Mouse (Mus musculus): ENCODE results near the gene Tmem223. TPM values are rescaled to one million over a fixed set of nuclear protein-coding genes. Genes with fewer than 3 reads are reported as not detected.

Tmem223 gene
- polyA plus RNA-seq, 1 experiment from 2014 or later: 57.3 TPM

DNA sequence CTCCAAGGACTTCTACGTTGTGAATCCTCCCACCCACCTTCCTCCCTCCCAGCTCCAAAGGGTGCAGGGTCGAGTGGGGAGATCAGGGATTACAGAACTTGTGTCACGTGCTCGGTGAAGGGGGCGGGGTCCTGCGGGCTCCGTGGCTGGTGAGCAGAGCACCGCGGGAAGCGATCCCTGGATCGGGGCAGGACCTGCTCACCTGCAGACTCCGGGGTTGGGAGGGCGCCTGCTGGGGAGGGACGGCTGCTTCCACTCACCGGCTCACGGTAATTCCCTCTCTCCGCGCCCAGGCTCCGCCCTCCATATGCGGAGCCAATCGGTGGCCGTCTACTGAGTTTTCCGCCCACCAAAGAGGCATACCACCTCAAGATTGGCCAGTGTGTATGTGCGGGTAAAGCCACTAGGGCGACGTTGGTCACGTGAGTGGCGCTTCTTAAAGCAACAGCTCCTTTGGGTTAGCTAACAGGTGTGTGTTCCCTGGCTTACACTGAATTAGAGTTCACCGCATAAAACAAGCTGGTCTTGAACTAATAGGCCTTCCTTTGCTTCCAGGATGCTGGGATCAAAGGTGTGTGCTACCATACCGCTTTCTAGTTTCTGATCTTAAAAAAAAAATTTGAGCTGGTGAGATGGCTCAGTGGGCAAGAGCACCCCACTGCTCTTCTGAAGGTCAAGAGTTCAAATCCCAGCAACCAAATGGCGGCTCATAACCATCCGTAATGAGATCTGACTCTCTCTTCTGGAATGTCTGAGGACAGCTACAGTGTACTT lies 15.4 kb downstream of the Tmem223 start, which contains the start of gene Taf6l:
Gene Taf6l, minus strand, starts transcription at position 410 of the 774 bp plus-strand sequence.
- Histone ChIP-seq H3K4me1 (replicated peaks) (peaks cover 24% of the 10 kb centered on the region), H3K4me3 (replicated peaks) (peak within 1 kb of the TSS; percentile 89), H3K4me2 (peak within 1 kb of the TSS; percentile 86), H3K36me3 (replicated peaks) (peaks cover 32% of the 10 kb centered on the region), H3K9ac (peak within 1 kb of the TSS; percentile 82), H3K27me3 (no peaks in the 10 kb centered on the region), H3K9me3 (replicated peaks) (no peaks in the 10 kb centered on the region), H3K27ac (replicated peaks) (peak within 1 kb of the TSS; percentile 89)
- ATAC-seq (ENCODE audit: insufficient read depth): peak; percentile 99
- under 1% methylated on average over 32 of the region's 32 CpGs for WGBS (ENCODE audit: insufficient replicate concordance)

DNA sequence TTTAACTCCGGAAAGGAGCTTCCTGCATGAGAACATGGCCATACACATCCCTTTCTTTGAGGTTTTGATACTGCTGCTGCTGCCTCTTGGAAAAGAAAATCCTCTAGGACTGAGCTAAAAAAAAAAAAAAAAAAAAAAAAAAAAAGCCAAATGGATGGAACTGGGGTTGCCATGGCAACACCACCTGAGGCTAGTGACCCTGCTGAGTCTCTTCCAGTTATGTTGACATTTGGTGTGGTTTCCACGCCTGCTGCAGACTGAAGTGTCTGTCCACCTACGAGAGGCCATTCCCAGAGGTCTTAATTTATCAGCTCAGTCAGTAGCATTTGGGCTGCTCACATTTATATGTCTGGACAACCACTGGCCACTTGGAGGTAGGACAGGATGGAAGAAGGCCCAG lies 17.7 kb downstream of the Tmem223 start:
- no peaks in the 10 kb centered on the region for H3K9me3 ChIP-seq (replicated peaks)
- no peak overlapping the region for H3K9ac ChIP-seq
- H3K4me1 ChIP-seq (replicated peaks): peaks cover 24% of the 10 kb centered on the region
- no peaks in the 10 kb centered on the region for H3K27me3 ChIP-seq
- no peak for ATAC-seq (ENCODE audit: insufficient read depth)
- H3K27ac ChIP-seq (replicated peaks): no peak overlapping the region
- H3K36me3 ChIP-seq (replicated peaks): peaks cover 22% of the 10 kb centered on the region
- WGBS (ENCODE audit: insufficient replicate concordance): 48% methylated on average over 3 of the region's 3 CpGs
- H3K4me2 ChIP-seq: no peak overlapping the region
- H3K4me3 ChIP-seq (replicated peaks): no peak overlapping the region

DNA sequence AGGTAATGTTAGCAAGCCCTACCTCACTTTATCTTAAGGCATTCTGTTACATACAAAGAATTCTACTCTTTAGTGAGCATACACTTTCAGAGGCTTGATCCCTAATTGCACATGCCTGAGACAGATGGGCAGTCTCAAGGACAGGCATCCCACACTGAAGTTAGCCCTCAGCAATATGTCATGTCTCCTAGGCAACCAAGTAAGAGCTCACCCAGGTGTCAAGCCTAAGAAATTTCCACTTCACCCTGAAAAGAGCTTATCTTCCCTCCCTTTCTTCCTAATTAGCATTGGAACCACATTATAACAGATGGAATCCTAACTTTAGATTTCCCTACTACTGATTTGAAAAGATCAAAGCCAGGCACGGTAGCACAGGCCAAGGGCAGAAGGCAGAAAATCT lies 18.4 kb downstream of the Tmem223 start:
- H3K4me1 ChIP-seq (replicated peaks): peaks cover 24% of the 10 kb centered on the region
- H3K9ac ChIP-seq: no peak overlapping the region
- peaks cover 25% of the 10 kb centered on the region for H3K36me3 ChIP-seq (replicated peaks)
- H3K9me3 ChIP-seq (replicated peaks): no peaks in the 10 kb centered on the region
- H3K27ac ChIP-seq (replicated peaks): no peak overlapping the region
- H3K4me2 ChIP-seq: no peak overlapping the region
- WGBS (ENCODE audit: insufficient replicate concordance): 75% methylated on average over 1 of the region's 1 CpGs
- no peak for ATAC-seq (ENCODE audit: insufficient read depth)
- H3K27me3 ChIP-seq: no peaks in the 10 kb centered on the region
- no peak overlapping the region for H3K4me3 ChIP-seq (replicated peaks)

DNA sequence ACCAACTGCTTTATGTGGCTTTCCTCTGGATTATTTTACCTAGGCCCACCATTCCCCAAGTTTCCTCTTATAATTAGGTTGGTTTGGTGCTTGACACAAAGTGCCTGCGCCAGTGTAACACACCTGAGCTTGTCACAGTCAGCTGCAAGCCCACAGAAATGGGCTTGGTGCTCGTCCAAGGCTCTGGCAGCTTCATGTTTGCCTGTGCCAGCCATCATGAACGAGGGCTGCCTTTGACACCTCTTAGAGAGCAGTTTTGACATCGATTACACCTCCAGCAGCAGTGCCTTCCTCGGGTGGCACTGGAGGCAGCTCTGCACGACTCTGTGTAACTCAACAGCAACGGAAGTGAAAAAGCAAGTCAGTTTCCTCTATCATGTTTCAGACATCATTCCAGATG lies 19.4 kb downstream of the Tmem223 start:
- H3K4me3 ChIP-seq (replicated peaks): no peak overlapping the region
- H3K9ac ChIP-seq: no peak overlapping the region
- H3K4me1 ChIP-seq (replicated peaks): peaks cover 15% of the 10 kb centered on the region
- no peaks in the 10 kb centered on the region for H3K27me3 ChIP-seq
- no peak for ATAC-seq (ENCODE audit: insufficient read depth)
- 64% methylated on average over 7 of the region's 7 CpGs for WGBS (ENCODE audit: insufficient replicate concordance)
- H3K9me3 ChIP-seq (replicated peaks): no peaks in the 10 kb centered on the region
- H3K27ac ChIP-seq (replicated peaks): no peak overlapping the region
- H3K36me3 ChIP-seq (replicated peaks): peaks cover 35% of the 10 kb centered on the region
- H3K4me2 ChIP-seq: no peak overlapping the region

DNA sequence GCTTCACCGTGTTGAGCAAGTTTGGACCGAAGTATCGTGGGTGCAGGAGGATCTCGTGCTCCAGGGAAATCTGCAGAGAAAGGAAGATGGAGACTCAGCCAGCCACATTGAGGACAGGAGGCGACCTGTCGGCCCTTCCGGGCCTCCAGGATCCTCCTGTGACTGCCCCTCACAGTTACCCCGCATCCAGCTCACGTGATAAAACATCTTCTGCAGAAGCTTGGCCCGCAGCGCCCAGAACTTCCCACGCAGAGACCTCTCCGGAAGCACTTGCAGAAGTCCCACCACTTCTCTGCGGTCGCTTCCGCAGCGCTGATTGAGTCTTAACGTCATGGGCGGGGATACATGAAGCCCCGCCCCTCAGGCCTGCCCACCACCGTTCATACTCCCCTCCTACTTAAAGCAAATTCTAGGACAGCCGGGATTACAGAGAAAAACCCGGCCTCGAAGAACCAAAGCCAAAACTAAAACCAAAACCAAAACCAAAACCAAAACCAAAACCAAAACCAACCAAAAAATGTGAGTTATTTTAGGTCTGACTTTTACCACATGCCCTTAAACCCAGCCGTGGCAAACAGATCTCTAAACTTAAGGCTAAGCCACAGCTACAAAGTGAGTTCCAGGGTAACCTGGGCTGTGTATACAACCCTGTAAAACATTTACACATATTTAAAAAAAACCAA lies 27.6 kb downstream of the Tmem223 start, which contains the start of gene Polr2g:
Gene Polr2g, minus strand, starts transcription at position 314 of the 683 bp plus-strand sequence.
- WGBS (ENCODE audit: insufficient replicate concordance): under 1% methylated on average over 25 of the region's 25 CpGs

DNA sequence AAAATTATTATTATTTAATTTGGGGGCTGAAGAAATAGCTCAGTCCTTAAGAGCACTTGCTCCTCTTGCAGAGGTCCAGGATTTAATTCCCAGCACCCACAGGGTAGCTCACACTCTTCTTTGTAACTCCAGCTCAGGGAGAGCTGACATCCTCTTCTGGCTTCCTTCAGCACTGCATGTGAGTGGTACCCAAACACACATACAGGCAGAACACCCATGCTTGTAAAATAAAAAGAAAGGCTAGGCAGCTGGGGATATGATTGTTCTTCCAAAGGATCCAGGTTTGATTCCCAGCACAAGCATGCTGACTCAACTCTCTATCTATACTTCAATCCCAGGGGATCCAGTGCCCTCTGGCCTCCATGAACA lies 28.1 kb downstream of the Tmem223 start:
- Histone ChIP-seq H3K4me3 (replicated peaks) (peak overlapping the region; percentile 74), H3K27ac (replicated peaks) (no peak overlapping the region; the same call in 1 of the 2 replicates), H3K9ac (no peak overlapping the region), H3K9me3 (replicated peaks) (no peaks in the 10 kb centered on the region), H3K4me1 (replicated peaks) (peaks cover 57% of the 10 kb centered on the region), H3K27me3 (no peaks in the 10 kb centered on the region), H3K36me3 (replicated peaks) (peaks cover 25% of the 10 kb centered on the region), H3K4me2 (peak overlapping the region; percentile 79)
- no peak for ATAC-seq (ENCODE audit: insufficient read depth)

More for the DNA sequence above, 27.6 kb downstream of the Tmem223 start, which contains the start of gene Polr2g:
- ATAC-seq (ENCODE audit: insufficient read depth): peak; percentile 53
- peak within 1 kb of the TSS; percentile 74 for H3K4me3 ChIP-seq (replicated peaks)
- peak within 1 kb of the TSS; percentile 73 for H3K27ac ChIP-seq (replicated peaks)
- H3K9ac ChIP-seq: peak within 1 kb of the TSS; percentile 72
- H3K9me3 ChIP-seq (replicated peaks): no peaks in the 10 kb centered on the region
- H3K27me3 ChIP-seq: no peaks in the 10 kb centered on the region
- peaks cover 30% of the 10 kb centered on the region for H3K36me3 ChIP-seq (replicated peaks)
- peaks cover 52% of the 10 kb centered on the region for H3K4me1 ChIP-seq (replicated peaks)
- H3K4me2 ChIP-seq: peak within 1 kb of the TSS; percentile 79

DNA sequence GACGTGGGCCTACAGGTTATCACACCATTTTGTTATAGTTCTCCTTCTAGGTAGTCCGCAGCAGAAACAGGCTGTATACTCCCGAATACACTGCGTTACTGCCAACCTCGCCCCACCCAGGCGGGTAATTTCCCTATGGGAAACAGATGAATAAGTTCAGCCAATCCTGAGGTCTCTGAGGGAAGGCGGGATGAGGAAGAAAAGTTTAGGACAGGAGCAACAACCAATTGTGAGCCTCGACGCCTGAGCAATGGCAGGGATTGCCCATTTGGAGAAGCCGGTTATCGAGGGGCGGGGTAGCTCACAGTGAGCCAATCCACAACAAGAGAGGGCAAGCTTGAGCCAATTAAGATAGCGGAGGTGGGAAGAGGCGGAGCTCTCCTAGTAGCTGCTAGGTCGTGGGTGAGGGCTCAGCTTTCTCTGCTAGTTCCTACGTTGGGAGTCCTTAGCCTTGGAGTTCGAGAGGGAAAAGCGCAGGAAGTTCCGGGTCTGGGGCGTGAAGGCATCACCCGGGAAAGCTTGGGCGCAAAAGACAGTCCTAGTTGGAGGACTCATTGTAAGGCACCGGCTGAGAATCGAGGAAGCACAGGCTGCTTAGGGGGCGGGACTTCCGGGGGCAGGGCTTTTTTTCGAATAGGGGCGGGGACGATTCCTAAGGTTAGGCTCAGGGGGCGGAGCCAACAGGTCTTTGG lies 31.5 kb downstream of the Tmem223 start, which contains the start of gene Zbtb3:
Gene Zbtb3, plus strand, starts transcription at position 426 of the 692 bp plus-strand sequence.
- Histone ChIP-seq H3K9me3 (replicated peaks) (no peaks in the 10 kb centered on the region), H3K36me3 (replicated peaks) (peaks cover 28% of the 10 kb centered on the region), H3K27me3 (no peaks in the 10 kb centered on the region), H3K4me3 (replicated peaks) (peak within 1 kb of the TSS; percentile 73), H3K4me1 (replicated peaks) (peaks cover 53% of the 10 kb centered on the region), H3K4me2 (peak within 1 kb of the TSS; percentile 81), H3K9ac (peak within 1 kb of the TSS; percentile 63), H3K27ac (replicated peaks) (peak within 1 kb of the TSS; percentile 80)
- under 1% methylated on average over 30 of the region's 30 CpGs for WGBS (ENCODE audit: insufficient replicate concordance)
- ATAC-seq (ENCODE audit: insufficient read depth): peak; percentile 96

DNA sequence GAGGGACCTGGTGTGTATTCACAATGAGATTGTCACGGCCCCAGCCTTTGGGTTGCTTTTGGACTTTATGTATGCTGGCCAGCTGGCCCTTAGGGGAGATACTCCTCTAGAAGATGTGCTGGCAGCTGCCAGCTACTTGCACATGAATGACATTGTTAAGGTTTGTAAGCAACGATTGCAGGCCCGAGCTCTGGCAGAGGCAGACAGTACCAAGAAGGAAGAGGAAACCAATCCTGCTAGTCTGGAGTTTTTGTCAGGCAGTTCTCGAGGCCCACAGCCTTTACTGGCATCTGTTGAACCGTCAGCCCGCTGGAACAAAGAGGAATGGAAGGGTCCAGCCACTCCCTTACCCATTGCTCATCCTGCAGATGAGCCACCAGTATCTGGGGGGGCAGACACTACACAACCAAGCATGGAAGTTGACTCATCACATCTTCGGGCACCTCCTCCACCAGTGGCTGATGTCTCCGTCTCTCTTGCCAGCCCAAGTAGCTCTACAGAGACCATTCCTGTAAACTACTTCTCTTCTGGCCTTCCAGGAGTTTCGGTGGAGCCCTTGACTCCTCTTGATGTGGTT lies 32.5 kb downstream of the Tmem223 start:
- Histone ChIP-seq H3K9ac (no peak overlapping the region), H3K9me3 (replicated peaks) (no peaks in the 10 kb centered on the region), H3K4me2 (peak overlapping the region; percentile 81), H3K27me3 (no peaks in the 10 kb centered on the region), H3K4me1 (replicated peaks) (peaks cover 43% of the 10 kb centered on the region), H3K27ac (replicated peaks) (peak overlapping the region; percentile 76), H3K4me3 (replicated peaks) (peak overlapping the region; percentile 73; the same call in 1 of the 2 replicates), H3K36me3 (replicated peaks) (peaks cover 38% of the 10 kb centered on the region)
- ATAC-seq (ENCODE audit: insufficient read depth): no peak
- WGBS (ENCODE audit: insufficient replicate concordance): 70% methylated on average over 9 of the region's 9 CpGs

DNA sequence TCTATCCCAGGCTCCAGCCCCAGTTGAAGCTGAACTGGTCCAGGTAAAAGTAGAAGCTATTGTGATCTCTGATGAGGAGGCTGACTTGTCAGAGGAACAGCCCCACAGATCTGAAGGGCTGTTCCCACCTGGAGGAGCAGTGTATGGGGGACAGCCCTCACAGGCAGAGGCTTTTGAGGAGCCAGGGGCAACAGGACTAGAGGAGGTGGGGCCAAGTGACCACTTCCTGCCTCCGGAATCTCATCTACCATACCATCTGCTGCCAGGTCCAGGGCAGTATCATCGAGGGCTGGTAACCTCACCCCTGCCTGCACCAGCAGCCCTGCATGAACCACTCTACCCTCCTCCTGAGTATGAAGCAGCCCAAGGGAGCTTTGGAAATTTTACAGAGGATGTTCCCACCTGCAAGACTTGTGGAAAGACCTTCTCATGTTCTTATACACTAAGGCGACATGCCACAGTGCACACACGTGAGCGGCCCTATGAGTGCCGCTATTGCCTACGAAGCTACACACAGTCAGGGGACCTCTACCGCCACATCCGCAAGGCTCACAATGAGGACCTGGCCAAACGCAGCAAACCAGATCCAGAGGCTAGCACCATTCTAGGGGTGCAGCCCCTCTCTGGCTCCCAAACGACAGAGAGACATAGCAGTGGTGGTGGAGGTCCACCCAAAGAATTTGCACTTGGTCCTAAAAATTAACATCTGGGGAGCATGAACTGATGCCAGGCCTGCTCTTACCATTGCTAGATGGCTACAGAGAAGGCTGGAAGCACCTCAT lies 33.3 kb downstream of the Tmem223 start:
- Histone ChIP-seq H3K36me3 (replicated peaks) (peaks cover 43% of the 10 kb centered on the region), H3K4me3 (replicated peaks) (no peak overlapping the region), H3K27me3 (no peaks in the 10 kb centered on the region), H3K4me1 (replicated peaks) (peaks cover 35% of the 10 kb centered on the region), H3K4me2 (no peak overlapping the region), H3K27ac (replicated peaks) (0 out of 2 replicates have a peak overlapping the region, but pooled peaks have one; percentile 76), H3K9me3 (replicated peaks) (no peaks in the 10 kb centered on the region), H3K9ac (no peak overlapping the region)
- no peak for ATAC-seq (ENCODE audit: insufficient read depth)
- WGBS (ENCODE audit: insufficient replicate concordance): 66% methylated on average over 11 of the region's 11 CpGs

DNA sequence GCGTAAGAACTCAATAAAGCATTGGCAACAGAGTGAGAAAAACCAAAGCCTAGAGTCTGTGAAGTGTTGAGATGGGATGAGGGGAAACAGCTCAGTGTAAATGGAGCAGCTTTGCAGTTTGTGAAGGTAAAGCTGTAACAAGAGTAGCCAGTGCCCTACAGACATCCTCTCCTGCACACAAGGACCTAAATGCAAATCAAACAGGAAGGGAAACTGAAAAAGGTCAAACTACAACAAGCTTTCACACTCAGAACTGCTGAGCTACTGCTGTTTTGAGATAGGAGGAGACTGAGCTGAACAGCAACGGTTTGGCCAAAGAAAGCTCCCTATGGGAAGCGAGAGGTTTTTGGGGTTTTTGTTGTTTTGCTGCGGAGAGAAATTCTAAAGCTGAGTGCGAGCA lies 36.0 kb downstream of the Tmem223 start:
- 79% methylated on average over 5 of the region's 5 CpGs for WGBS (ENCODE audit: insufficient replicate concordance)
- H3K9ac ChIP-seq: no peak overlapping the region
- H3K4me2 ChIP-seq: no peak overlapping the region
- no peak for ATAC-seq (ENCODE audit: insufficient read depth)
- no peaks in the 10 kb centered on the region for H3K9me3 ChIP-seq (replicated peaks)
- H3K27ac ChIP-seq (replicated peaks): no peak overlapping the region
- peaks cover 67% of the 10 kb centered on the region for H3K36me3 ChIP-seq (replicated peaks)
- no peaks in the 10 kb centered on the region for H3K27me3 ChIP-seq
- H3K4me1 ChIP-seq (replicated peaks): peaks cover 22% of the 10 kb centered on the region
- no peak overlapping the region for H3K4me3 ChIP-seq (replicated peaks)

Data from liver, embryonic 15.5 days (tissue).